Mouse (Mus musculus) 3T3-L1 (cell line): ENCODE data around the gene Erg.

Experiments
- DNase-seq: peaks from one replicate; pipeline ENCODE4 v3.0.0-alpha.2; 2015; ENCODE audit warnings: low read depth, low spot score

Erg gene

DNA sequence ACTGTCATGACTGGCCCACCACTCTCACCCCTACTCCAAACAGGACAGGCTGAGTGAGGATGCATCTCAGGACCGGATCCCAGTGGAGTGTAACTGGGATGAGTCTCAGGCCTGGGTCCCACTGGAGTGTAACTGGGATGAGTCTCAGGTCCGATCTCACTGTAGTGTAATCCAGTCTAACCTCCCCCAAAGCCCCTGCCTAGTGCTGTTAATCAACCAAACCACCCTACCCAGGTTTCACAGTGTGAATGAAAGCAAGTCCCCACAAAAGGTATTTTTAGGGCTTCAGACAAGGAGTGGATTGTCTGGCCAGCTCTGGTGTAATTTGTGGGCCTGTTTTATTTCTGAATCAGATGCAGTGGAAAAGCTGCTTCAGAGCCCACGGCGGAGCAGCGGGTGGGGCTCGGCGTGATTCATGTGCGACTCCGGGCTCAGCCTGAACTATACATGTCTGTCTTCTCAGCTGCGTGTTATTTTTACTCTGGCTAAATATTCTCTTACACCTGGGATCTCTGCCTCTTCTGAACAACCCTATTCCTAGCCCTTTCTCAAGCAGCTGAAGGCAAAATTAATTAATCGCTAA is 187.5 kb downstream of the Erg start:
- DNase-seq = no peak

DNA sequence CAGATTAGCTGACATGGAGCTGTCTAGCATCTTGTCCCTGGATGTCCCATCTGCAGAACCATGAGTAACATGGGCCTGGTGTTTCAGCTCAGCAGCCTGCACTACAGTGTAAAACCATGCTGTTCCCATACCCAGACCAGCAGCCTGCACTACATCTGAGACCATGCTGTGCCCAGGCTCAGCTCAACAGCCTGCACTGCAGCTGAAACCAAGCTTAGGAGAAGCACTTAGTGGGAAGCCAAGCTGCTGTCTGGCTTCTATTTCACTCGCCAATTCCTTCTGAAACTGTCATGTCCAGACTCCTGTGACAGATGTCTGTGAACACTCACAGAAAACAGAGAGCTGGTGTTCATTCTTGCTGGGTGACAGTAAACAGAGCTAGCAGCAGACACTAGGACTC is 195.6 kb downstream of the Erg start:
- no peak for DNase-seq

DNA sequence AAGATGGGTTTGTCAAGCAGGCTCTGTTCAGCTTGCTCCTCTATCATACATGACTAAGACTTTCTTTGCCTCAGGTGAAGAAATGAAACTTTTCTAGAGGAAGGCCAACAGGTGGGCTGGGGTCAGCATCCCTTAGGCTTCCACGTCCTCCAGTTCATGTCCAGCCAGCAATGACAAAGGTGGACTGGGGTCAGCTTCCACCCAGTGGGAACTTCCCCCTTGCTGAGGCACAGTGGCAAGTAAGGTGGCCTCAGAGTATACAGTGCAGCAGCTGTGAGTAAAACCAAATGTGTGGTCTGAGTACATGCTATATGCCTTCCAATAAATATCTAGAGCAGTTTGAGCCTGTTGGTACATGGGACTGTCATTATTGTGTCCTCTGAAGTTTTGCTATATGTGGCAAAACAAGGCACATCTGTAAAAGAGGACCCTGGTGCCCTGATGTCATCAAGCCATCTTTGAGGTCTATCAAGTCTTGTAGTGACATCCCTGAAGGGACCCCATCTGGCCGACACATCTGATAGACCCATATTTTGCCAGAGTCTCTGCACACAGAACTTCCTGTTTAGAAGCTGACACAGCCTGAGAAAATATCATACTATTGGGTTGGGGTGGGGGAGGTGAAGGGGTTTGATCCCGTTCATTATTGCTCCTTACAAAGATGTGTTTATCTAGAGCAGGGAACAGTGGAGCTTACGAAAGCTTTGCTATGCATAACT is 197.4 kb downstream of the Erg start:
- DNase-seq = no peak

DNA sequence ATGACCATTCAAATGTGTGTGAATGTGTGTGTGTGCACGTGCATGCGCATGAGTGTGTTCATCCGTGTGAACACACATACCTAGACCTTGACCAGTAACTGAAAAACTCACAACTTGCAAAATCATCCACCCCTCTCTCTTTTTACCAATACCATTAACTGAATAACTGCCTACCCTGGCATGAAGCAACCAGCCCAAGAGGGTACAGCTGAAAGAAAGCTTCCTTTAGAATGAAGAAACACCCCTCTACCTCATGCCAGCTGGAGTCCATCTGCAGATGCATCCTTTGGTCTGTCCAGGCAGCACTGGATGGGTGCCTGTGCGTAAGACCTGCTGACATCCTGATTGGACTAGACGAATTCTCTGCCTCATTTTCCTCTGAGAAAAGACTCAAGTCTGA is 198.1 kb downstream of the Erg start:
- DNase-seq = no peak

DNA sequence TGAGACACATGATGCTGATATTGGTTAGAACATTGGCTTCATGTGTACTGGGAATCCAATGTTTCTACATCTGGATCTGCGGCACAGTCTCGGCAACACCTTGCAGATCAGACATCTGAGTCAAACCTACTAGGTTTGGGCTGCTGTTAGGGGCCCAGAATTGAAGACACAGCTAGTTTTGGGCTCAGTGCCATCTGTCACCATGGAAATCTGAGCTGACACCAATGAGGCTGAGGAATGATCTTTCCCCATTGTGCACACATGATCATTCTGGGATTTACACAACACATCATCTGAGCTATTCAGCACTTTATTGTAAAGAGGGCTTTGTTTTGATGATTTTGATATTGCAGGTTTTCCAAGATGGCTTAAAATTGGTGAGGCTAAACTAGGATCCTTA is 199.4 kb downstream of the Erg start:
- DNase-seq = no peak

DNA sequence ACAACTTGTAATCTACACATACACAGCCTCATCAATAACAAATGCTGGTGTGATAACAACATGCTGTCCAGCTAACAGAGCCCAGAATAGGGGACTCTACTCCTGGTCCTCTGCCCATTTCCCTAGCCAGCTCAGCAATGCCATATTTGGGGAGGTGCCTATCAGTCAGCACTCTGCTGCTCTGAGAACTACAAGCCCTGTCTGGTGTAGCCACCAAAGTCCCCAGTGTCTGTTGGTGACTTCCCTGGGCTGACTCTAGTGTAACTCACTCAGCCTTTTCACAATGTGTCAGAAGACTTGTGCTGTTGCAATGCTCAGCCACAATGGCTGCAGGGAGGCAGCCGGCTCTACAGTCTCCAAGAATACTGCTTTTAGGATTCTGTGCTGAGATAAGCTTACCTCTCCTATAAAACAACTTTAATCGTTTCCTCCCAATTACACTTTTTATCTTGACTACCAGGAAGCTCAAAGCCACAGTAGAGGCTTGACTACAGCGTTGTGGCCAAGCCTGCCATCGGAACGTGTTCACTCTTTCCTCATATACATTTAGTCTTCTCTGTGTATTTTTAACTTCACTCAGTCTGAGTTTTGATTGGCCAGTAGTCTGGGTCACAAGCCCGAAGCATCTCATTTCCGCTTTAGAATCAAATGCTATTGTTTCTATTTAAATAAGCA is 201.0 kb downstream of the Erg start:
- no peak for DNase-seq

DNA sequence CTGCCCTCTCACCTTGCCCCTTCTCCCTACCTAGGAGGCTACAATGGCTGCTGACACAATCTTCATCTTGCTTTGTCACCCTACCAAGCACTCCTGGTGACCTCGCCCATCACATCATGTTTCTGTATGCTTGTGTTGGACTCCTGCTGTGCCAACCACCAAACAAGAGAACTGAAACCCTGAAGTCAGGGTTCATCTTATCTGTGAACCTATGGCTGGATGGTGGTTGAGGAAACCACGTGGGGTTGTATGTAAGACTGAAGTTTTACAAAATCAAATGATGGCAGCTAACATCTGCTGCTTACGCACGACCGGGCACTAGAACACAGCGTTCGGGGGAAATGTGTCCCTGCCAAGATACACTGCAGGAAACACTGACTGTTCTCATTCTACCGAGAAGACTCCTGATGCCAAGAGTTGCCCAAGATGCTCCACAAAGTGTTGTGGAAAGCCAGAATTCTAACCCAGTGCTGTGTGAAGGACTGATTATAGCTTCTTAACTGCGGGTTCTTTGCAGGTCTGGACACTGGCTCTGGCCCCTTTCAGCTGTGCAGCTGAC is 201.7 kb downstream of the Erg start:
- DNase-seq = no peak

DNA sequence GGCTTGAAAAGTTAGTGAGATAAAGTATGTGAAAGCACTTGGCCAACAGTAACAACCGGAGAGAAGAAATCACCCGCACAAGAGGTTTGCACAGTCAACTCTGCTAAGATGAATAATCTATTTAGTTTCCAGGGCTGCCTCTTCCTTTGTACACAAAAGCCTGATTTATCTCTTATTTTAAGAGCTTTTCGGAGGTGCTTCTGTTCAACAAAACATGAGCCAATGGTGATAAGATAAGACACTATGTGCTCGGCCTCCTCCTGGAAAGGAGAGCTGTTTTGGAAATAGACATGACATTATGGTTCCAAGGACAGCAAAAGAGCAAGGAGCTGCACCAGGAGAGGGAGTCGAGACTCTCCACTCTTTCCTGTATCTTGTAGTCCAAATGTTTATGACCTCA is 204.1 kb downstream of the Erg start:
- no peak for DNase-seq

DNA sequence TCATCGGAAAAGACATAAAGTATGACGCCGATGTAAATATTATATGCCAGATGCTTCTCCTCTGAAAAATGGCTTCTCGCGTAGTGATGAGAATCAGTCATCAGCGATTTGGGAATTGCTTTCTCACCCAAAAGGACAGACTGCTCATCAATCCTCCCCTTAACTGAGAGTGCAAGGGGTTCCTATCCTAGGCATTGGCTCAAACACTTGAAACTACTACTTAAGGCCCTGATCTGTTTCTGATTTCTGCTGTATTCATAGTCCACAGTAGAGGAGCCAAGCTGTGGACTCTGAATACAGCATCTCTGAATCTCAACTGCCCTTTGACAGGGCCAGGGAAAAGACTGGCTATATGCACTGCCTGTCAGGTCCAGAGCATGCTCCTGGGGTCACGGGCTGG is 209.6 kb downstream of the Erg start:
- no peak for DNase-seq

DNA sequence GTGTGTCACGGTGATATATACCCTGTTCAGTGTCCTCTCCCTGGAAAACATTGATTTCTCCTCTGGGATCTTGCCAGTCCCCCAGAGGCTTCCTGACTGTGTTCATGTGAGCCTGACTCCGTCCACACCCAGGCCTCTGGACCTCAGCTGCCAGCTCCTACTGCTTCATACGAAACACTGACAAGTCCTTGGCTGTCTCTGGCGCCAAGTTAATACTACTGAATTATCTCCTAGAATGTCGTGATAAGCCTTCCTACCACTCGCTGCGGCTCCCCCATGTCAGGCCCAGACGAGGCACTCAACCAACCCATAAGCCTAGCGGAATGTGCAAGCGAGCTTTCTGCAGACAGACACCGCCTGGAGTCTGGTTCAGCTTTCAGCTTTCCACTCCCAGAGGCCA is 210.0 kb downstream of the Erg start:
- no peak for DNase-seq

DNA sequence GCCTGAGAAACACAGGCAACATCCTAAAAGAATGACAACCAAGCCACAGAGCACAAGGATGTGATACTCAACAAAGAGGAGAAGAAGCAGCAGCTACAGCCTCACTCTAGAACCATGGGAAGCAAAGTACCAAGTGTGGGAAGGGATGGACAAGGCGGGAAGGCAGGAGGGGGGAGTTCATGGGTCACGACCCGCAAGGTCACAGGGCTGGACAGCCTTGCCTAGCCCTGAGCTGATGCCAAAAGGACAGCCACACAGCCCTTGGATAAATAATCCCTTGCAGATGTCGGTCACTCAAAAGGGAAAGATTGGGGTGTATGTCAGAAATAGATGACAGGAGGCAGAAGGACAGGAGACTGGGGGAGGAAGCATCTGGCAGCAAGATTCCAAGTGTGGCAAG is 211.7 kb downstream of the Erg start:
- no peak for DNase-seq

DNA sequence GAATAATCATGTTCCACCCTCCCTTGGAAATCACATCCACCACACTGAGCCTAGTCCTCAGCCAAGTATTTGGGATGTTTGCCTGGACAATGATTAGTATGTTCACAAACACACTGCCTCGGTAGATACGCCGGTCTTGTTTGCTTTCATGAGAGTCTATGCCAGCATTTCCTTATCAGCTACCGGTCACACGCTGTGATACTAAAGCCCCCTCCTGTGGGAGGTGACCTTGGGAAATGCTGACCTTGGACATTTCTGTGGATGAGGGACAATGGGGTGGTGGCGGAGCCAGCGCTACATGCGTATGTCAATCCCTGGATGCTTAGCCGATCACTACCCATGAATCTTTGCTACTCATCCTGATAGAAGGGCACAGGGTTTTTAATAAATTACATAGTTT is 213.4 kb downstream of the Erg start:
- DNase-seq = no peak

DNA sequence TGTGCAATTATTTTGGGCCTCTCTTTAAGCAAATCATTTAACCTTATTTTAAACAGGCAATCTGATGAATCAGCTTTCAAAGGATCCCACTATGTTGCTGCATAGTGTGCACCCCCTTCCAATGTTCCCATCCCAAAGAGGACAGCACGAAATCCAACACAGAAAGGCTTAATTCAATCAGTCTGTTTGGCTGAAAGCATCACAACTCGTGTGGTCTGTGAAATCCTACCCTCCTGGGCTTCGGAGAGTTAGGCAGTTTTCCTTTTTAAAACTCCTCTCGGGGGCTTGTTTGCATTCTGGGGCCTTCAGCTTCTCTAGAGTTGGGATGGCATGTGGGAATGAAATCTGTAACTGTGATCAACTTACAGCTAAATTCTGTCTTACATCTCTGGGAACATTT is 214.7 kb downstream of the Erg start:
- no peak for DNase-seq

DNA sequence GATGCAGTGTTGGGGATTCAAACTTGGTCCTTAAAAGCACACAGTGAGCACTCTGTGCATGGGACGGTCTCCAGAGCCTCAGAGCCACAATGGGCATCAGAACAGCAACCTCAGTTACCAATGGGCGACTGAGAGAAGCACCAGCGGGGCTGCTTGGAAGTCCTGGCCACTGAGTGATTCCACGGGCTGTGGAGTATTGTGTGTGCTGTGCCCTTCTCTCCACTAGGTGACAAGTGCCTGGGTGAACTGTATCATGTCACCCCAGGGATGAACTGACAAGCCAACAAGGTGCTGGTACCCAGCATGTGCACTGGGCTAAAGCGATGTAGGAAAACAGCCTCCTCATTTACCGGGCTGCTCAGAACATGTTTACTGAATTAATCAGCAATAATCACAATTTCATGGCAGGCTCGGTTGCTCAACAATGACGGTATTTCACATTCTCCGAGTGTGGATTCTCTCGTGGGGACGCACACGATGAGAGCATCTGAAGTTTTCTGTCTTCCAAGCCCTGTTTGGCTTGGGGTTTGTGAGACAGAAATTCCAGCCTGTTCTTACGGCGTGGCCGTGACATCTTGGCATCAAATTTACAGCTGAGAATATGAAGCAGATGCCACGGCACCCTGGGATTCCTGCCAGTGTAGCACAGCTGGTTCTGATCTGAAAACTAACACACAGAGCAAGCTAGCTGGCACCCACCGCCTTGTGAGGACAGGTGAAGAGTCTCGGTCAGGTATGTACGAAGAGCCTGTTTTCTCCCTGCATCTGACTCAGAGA is 219.2 kb downstream of the Erg start:
- peak; percentile 17 for DNase-seq

DNA sequence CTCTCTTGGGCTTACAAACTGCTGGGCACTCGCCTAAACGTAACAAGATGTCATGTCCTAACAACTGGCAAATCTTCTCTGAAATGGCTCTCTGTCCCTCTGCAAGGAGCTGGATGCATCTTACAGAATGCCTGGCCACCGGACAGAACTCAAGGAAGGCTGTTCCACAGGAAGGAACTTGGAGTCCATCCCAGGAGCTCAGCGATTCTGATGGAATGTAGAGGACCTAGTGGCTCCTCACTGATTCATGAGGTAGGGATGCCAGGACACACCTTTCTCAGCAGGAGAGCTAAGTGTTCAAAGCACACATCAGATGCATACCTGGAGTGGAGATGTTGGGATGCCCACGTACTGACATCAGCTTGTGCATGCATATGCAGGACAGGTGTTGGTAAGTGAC is 221.2 kb downstream of the Erg start:
- peak; percentile 31 for DNase-seq

DNA sequence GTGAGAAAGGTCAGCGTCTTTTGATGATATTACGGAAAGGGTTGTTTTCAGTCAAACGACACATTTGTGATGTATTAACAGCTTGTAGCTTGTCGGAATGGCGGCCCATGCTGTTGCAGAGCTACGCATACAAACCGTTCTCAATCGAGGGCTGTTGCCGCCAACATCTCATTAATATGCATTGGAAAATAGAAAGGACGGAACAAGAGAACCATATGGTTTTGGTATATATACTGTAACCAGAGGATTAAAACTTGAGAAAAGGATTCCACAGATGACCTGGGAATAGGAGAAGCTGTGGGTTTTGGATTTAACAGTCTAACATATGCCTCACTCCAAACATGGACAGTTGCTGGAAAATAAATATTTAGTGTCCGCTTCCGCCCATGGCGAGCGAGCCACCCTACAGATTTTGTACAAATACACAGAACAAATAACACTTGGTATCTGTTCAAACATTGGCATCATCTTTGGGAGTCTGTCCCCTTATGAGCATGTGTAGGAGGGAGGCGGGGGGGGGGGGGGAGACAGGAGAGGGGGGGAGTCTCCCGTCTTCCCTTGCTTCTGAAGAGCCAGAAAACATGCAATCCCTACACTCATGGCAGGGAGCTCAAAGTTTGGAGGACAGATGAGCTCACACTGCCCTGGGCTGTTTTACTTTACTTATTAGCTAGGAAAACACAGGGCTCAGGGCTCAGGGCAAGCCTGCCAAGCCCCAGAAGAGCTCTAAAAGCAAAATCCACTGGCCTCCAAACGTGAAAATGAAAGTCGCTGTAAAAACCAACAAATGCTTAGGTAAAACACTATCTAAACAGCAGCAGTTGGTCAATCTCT is 222.5 kb downstream of the Erg start:
- no peak for DNase-seq

DNA sequence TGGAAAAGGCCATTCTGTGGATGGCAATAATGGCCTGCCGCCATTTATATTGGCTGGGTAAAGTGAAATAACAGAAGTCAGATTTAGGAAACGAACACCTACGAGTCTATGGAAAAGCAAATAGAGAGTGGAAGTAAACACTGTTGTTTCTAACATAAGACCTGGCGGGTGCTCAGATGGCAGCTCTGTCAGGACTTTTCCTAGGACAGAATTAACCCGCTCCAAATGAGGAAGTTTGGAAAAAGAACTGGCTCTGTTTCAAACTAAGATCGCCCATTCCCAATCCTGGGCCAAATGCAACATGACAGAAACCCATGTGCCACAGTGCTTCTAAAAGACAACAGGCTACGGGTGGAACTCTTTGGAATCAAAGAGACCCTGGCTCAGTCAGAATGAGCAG is 224.4 kb downstream of the Erg start:
- DNase-seq = no peak

DNA sequence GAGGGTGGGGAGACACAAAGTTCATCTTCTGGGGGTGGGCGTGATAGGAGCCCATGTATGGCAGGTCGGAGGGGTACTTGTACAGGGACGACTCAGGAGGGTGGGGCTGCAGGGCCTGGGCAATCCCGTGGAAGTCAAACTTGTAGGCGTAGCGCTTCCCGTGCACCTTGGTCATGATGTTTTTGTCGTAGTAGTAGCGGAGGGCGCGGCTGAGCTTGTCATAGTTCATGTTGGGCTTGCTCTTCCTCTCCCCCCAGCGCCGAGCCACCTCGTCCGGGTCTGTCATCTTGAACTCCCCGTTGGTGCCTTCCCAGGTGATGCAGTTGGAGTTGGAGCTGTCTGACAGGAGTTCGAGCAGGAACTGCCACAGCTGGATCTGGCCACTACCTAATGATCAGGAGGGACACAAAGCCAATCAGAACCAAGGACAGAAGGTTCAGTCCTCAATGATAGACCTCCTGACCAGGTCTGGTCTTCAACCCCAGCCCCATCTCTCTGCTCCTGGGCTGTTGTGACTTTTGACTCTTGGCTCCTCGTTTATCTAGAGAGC is 225.4 kb downstream of the Erg start:
- DNase-seq = no peak

DNA sequence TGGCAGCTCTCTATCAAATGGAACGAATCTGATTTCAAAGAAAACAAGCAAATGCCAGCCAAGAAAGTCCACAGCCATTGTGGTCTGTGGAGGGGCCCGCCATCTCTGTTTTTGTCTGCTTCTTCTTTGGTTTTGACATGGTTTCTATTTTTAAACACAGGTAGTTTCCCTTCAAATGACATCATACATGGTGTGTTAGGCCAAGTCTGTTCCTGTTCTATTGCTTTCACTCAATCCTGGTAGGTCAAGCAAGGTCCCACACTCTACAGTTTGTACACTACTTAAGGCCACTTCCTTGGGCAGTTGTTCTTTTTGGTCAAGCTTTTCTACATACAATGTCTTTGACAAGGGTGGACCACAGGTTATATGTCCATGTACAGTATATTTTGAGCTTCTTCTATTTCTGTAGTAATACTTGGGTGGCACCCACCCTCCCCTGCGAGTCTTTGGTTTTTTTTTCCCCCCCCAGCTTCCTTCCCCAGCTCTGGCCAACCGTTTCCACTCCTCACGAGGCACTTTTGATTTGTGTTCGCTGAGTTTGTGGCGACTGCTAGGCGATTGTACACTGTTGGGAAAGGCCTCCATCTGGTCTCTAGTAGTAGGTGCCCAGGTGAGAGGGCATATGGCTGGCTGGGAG is 226.1 kb downstream of the Erg start:
- no peak for DNase-seq
